ENCODE assay signal across 28 mouse cellular contexts in genomic region chr14:10647832-10648231, GRCm38 (mm10).
A peak's percentile ranks its signal among the peaks of the same experiment; 100 is the strongest.
DNase-seq lines count a peak whose midpoint lies in the region; ATAC-seq lines count a peak whose summit lies in the region.
"Had no signal": no experiment of that assay in that cellular context is flagged by ENCODE, and none has a peak within 500 bp of the region (broad histone marks: within the 10 kb centered on the region; RNA-seq: fewer than 3 reads in every experiment).

No protein-coding gene starts in this region.

- no peaks in the 10 kb centered on the region for H3K27me3 ChIP-seq in heart, embryonic 10.5 days (ENCODE audit: insufficient read depth, poor library complexity, severe bottlenecking)
- no peaks in the 10 kb centered on the region for H3K27me3 ChIP-seq in forebrain, embryonic 10.5 days (ENCODE audit: poor library complexity, severe bottlenecking)
- H3K27me3 ChIP-seq in kidney, embryonic 14.5 days (ENCODE audit: control insufficient read depth, insufficient read depth, low read length) = no peaks in the 10 kb centered on the region
- H3K27me3 ChIP-seq: forebrain, embryonic 13.5 days; hindbrain, embryonic 13.5 days; limb, embryonic 12.5 days; liver, embryonic 12.5 days; neural tube, embryonic 15.5 days; stomach, embryonic 15.5 days had no signal

- no peak overlapping the region for H3K9ac ChIP-seq in kidney, embryonic 14.5 days (ENCODE audit: low read depth, low read length)
- H3K9ac ChIP-seq: forebrain, embryonic 13.5 days; hindbrain, embryonic 13.5 days; limb, embryonic 12.5 days; liver, embryonic 12.5 days; neural tube, embryonic 15.5 days; stomach, embryonic 15.5 days had no signal

- H3K27ac ChIP-seq in heart, embryonic 10.5 days = no peak overlapping the region
- H3K27ac ChIP-seq in forebrain, embryonic 10.5 days = no peak overlapping the region
- H3K27ac ChIP-seq in kidney, embryonic 14.5 days (ENCODE audit: low read depth, low read length) = no peak overlapping the region
- H3K27ac ChIP-seq: forebrain, embryonic 13.5 days; hindbrain, embryonic 13.5 days; limb, embryonic 12.5 days; liver, embryonic 12.5 days; midbrain, embryonic 10.5 days; neural tube, embryonic 15.5 days; stomach, embryonic 15.5 days had no signal

- no peak overlapping the region for H3K4me2 ChIP-seq in kidney, embryonic 14.5 days (replicated peaks; ENCODE audit: low read depth, low read length)
- H3K4me2 ChIP-seq: forebrain, embryonic 13.5 days; hindbrain, embryonic 13.5 days; limb, embryonic 12.5 days; liver, embryonic 12.5 days; neural tube, embryonic 15.5 days; stomach, embryonic 15.5 days had no signal

- no peaks in the 10 kb centered on the region for H3K36me3 ChIP-seq in heart, embryonic 10.5 days
- H3K36me3 ChIP-seq in forebrain, embryonic 10.5 days (replicated peaks) = no peaks in the 10 kb centered on the region
- no peaks in the 10 kb centered on the region for H3K36me3 ChIP-seq in kidney, embryonic 14.5 days (ENCODE audit: control insufficient read depth, insufficient read depth, low read length)
- H3K36me3 ChIP-seq: hindbrain, embryonic 13.5 days; limb, embryonic 12.5 days; liver, embryonic 12.5 days; midbrain, embryonic 10.5 days; neural tube, embryonic 15.5 days; stomach, embryonic 15.5 days had no signal

- H3K9me3 ChIP-seq in heart, embryonic 10.5 days = no peaks in the 10 kb centered on the region
- H3K9me3 ChIP-seq in forebrain, embryonic 10.5 days = no peaks in the 10 kb centered on the region
- H3K9me3 ChIP-seq in kidney, embryonic 14.5 days (ENCODE audit: control insufficient read depth, low read length) = no peaks in the 10 kb centered on the region
- H3K9me3 ChIP-seq: forebrain, embryonic 13.5 days; hindbrain, embryonic 13.5 days; limb, embryonic 12.5 days; liver, embryonic 12.5 days; midbrain, embryonic 10.5 days; neural tube, embryonic 15.5 days; stomach, embryonic 15.5 days had no signal

- peak; percentile 58 to 71 for DNase-seq in heart, adult 18-20 months
- no peak for DNase-seq in heart, embryonic 10.5 days (ENCODE audit: low spot score)
- peak; percentile 5 for DNase-seq in testis, postnatal 14 days (ENCODE audit: low spot score)
- no peak for DNase-seq in testis, postnatal 10 days (ENCODE audit: low spot score)
- peak; percentile 43 for DNase-seq in gastrocnemius, postnatal 25 days
- DNase-seq in skeletal muscle tissue, adult 2 months (ENCODE audit: low read depth, low spot score) = peak; percentile 60
- no peak for DNase-seq in forebrain, embryonic 10.5 days (ENCODE audit: extremely low spot score, low spot score)
- DNase-seq: adrenal gland, postnatal 25 days; cerebellum, adult 8-10 months; kidney, adult 18-20 months; kidney, postnatal 14 days; layer of hippocampus, postnatal 36 days; lung, adult 18-20 months; lung, postnatal 10 days; right cerebral cortex, adult 18-20 months; right cerebral cortex, postnatal 4 days; thymus, postnatal 14 days had no signal

- ATAC-seq in kidney, embryonic 14.5 days (ENCODE audit: low FRiP score, low TSS enrichment) = no peak
- ATAC-seq: CD4-positive, CD25-positive, alpha-beta regulatory T cell, adult 4 months; forebrain, embryonic 13.5 days; inflammation-experienced regulatory T-cells, adult 6 months; liver, embryonic 12.5 days; midbrain, embryonic 16.5 days had no signal

- no peaks in the 10 kb centered on the region for H3K4me1 ChIP-seq in heart, embryonic 10.5 days
- peaks cover 9% of the 10 kb centered on the region for H3K4me1 ChIP-seq in forebrain, embryonic 10.5 days
- no peaks in the 10 kb centered on the region for H3K4me1 ChIP-seq in kidney, embryonic 14.5 days (ENCODE audit: control insufficient read depth, insufficient read depth, low read length)
- H3K4me1 ChIP-seq: liver, embryonic 12.5 days; midbrain, embryonic 10.5 days; neural tube, embryonic 15.5 days; stomach, embryonic 15.5 days had no signal

- H3K4me3 ChIP-seq in heart, embryonic 10.5 days = no peak overlapping the region
- no peak overlapping the region for H3K4me3 ChIP-seq in forebrain, embryonic 10.5 days
- H3K4me3 ChIP-seq in kidney, embryonic 14.5 days (ENCODE audit: low read length) = no peak overlapping the region
- H3K4me3 ChIP-seq: forebrain, embryonic 13.5 days; hindbrain, embryonic 13.5 days; limb, embryonic 12.5 days; liver, embryonic 12.5 days; midbrain, embryonic 10.5 days; neural tube, embryonic 15.5 days; stomach, embryonic 15.5 days had no signal

Comparison
In these comparisons a context has a peak if more than half of its experiments do, and no peak if none do; other contexts are left out.
1. DNase-seq: peak in heart, adult 18-20 months (2 of 2), testis, postnatal 14 days (single experiment), gastrocnemius, postnatal 25 days (single experiment) and skeletal muscle tissue, adult 2 months (single experiment); none in heart, embryonic 10.5 days (single experiment), testis, postnatal 10 days (single experiment) and forebrain, embryonic 10.5 days (single experiment).